Mouse (Mus musculus) midbrain, embryonic 11.5 days (tissue): ENCODE results near the gene Tspo. TPM values are rescaled to one million over a fixed set of nuclear protein-coding genes. Genes with fewer than 3 reads are reported as not detected.

Source experiments
- ATAC-seq: fragments of 200-750 bp; cut with Nextera tagmentation; 2 replicates; pipeline ENCODE4 v1.8.0; 2017; ENCODE audit warnings: moderate TSS enrichment, moderate library complexity; ENCODE audit not compliant: low FRiP score
- DNase-seq: peaks from one replicate; pipeline ENCODE4 v3.0.0; 2015; ENCODE audit warnings: low spot score; ENCODE audit errors: missing footprints
- H3K27ac ChIP-seq: fragments of 300-500 bp; sonication (generic); 2 replicates; pipeline ENCODE4 v1.5.1; 2014; ENCODE audit warnings: low read depth, low read length
- H3K27me3 ChIP-seq: fragments of 300-500 bp; sonication (generic); 2 replicates; pipeline ENCODE4 v1.6.1; 2014; ENCODE audit warnings: mild to moderate bottlenecking, low read length, moderate library complexity, mixed read lengths; ENCODE audit not compliant: control insufficient read depth, insufficient read depth
- H3K36me3 ChIP-seq: fragments of 300-500 bp; sonication (generic); 2 replicates; pipeline ENCODE4 v1.6.1; 2014; ENCODE audit warnings: mild to moderate bottlenecking, low read length, moderate library complexity, mixed read lengths; ENCODE audit not compliant: control insufficient read depth, insufficient read depth
- H3K4me1 ChIP-seq: fragments of 300-500 bp; sonication (generic); 2 replicates; pipeline ENCODE4 v1.6.1; 2014; ENCODE audit warnings: low read length; ENCODE audit not compliant: control insufficient read depth, insufficient read depth
- H3K4me2 ChIP-seq: fragments of 300-500 bp; sonication (generic); 2 replicates; pipeline ENCODE4 v1.6.1; 2014; ENCODE audit warnings: mild to moderate bottlenecking, moderate library complexity
- H3K4me3 ChIP-seq: fragments of 300-500 bp; sonication (generic); 2 replicates; pipeline ENCODE4 v1.5.1; 2014; ENCODE audit warnings: low read depth, low read length
- H3K9ac ChIP-seq: fragments of 300-500 bp; sonication (generic); 2 replicates; pipeline ENCODE4 v1.6.1; 2014; ENCODE audit warnings: low read length
- H3K9me3 ChIP-seq: fragments of 300-500 bp; sonication (generic); 2 replicates; pipeline ENCODE4 v1.6.1; 2016; ENCODE audit warnings: low read length; ENCODE audit not compliant: control insufficient read depth
- WGBS: fragments of 180-500 bp; shearing (Covaris S2); extraction: QIAGEN DNeasy Blood & Tissue Kit; methylation state at CpG from one replicate; pipeline ENCODE4 v1.1.7; 2014; 5-methylcytosine and 5-hydroxymethylcytosine counted together
- polyA plus RNA-seq: library from polyadenylated mRNA; unstranded; fragments of >200 nt; fragmentation: Nextera tagmentation; extraction: Ambion mirVana; gene quantifications from 2 replicates; pipeline ENCODE4 v1.2.1, GENCODE M21; 2014

Gene Tspo
- polyA plus RNA-seq, 1 experiment from 2014 or later = 27.8 TPM

DNA sequence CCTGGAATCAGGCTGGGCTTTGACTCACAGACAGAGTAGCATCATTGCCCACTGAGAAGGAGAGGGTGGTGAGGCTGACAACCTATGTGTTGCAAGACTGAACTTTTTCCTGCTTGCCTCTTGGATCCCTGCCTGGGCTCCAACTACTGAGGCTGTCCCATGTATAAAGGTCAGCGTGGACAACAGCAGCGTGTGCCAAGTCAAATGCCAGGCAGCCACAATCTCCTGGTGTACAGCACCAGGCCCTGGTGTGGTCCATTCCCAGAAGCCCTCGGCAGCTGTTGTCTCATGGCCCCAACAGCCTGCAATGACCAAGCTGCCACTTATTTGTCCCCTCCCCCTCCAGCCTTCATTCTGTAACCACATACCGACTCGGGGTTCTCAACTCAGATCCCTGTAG is 8.2 kb downstream of the Tspo start:
- DNase-seq = no peak
- 0 out of 2 replicates have a peak, but pooled peaks cover 10% of the 10 kb centered on the region for H3K36me3 ChIP-seq
- H3K27me3 ChIP-seq = no peaks in the 10 kb centered on the region; the same call in 1 of the 2 replicates
- H3K9ac ChIP-seq = no peak overlapping the region
- WGBS = 85% methylated on average over 5 of the region's 5 CpGs
- H3K9me3 ChIP-seq = no peaks in the 10 kb centered on the region
- H3K4me1 ChIP-seq = no peaks in the 10 kb centered on the region
- ATAC-seq = no peak
- H3K4me2 ChIP-seq = no peak overlapping the region
- H3K27ac ChIP-seq = no peak overlapping the region
- H3K4me3 ChIP-seq = no peak overlapping the region

DNA sequence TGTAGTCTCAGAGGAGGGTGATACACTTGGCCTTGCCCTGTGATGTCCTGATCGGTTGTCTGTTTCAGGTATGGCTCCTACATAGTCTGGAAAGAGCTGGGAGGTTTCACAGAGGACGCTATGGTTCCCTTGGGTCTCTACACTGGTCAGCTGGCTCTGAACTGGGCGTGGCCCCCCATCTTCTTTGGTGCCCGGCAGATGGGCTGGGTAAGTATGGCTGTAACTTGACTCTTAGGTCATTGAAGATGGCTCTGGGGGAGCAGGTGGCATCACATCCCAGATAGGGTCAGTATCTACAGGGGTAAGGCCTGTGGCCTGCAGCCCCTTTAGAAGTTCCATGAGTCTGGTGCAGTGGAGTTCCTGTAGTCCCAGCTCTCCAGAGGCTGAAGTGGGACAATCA is 8.7 kb downstream of the Tspo start:
- DNase-seq (no peak), ATAC-seq (no peak)
- Histone ChIP-seq H3K9ac (no peak overlapping the region), H3K4me3 (no peak overlapping the region), H3K4me1 (no peaks in the 10 kb centered on the region), H3K4me2 (no peak overlapping the region), H3K9me3 (no peaks in the 10 kb centered on the region), H3K36me3 (0 out of 2 replicates have a peak, but pooled peaks cover 10% of the 10 kb centered on the region), H3K27ac (no peak overlapping the region), H3K27me3 (no peaks in the 10 kb centered on the region; the same call in 1 of the 2 replicates)
- WGBS = 88% methylated on average over 4 of the region's 4 CpGs

DNA sequence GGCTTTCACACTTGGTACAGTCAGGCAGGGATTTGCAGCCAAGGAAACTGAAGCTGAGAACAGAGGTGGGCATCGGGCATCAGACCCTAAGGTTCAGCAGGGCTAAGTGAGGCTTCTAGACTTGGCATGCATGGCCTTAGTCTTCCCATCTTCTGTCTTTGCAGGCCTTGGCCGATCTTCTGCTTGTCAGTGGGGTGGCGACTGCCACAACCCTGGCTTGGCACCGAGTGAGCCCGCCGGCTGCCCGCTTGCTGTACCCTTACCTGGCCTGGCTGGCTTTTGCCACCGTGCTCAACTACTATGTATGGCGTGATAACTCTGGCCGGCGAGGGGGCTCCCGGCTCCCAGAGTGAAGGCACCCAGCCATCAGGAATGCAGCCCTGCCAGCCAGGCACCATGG is 10.2 kb downstream of the Tspo start:
- DNase-seq = no peak
- H3K4me1 ChIP-seq = no peaks in the 10 kb centered on the region
- no peak overlapping the region for H3K4me2 ChIP-seq
- WGBS = 97% methylated on average over 12 of the region's 12 CpGs
- no peak overlapping the region for H3K9ac ChIP-seq
- no peak overlapping the region for H3K4me3 ChIP-seq
- H3K36me3 ChIP-seq = peaks cover 17% of the 10 kb centered on the region
- no peaks in the 10 kb centered on the region for H3K27me3 ChIP-seq
- ATAC-seq = no peak
- H3K9me3 ChIP-seq = no peaks in the 10 kb centered on the region
- no peak overlapping the region for H3K27ac ChIP-seq

DNA sequence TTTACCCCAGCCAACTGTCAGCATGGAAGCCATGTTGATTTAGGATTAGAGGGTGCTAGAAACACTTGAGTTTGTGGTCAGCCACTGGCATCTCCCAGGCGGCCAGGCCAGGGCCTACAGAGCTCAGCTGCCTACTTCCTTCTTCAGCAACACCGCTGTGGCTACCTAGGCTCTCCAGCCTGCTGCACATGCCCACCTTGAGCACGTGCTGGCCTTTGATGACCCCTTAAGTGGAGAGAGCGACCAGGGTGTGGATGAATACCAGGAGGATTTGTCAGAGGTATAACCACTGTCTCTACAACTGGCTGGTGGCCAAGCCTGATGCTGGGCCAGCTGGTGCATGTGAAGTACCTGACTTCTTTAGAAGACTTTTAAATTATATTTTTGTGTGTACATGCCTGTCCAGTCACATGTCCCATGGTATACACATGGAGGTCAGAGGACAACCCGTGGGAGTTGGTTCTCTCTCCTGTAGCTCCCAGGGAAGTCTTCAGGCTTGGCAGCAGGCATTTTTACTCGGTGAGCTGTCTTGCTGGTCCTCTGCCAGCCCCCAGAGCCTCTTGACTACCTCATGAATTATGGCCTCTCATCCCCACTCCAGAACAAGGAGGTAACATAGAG is 11.4 kb downstream of the Tspo start:
- H3K36me3 ChIP-seq = peaks cover 22% of the 10 kb centered on the region
- no peak for DNase-seq
- WGBS = 94% methylated on average over 6 of the region's 6 CpGs
- no peaks in the 10 kb centered on the region for H3K4me1 ChIP-seq
- H3K4me2 ChIP-seq = no peak overlapping the region
- H3K9me3 ChIP-seq = no peaks in the 10 kb centered on the region
- no peak overlapping the region for H3K9ac ChIP-seq
- no peak for ATAC-seq
- H3K4me3 ChIP-seq = no peak overlapping the region
- H3K27ac ChIP-seq = no peak overlapping the region
- no peaks in the 10 kb centered on the region for H3K27me3 ChIP-seq

DNA sequence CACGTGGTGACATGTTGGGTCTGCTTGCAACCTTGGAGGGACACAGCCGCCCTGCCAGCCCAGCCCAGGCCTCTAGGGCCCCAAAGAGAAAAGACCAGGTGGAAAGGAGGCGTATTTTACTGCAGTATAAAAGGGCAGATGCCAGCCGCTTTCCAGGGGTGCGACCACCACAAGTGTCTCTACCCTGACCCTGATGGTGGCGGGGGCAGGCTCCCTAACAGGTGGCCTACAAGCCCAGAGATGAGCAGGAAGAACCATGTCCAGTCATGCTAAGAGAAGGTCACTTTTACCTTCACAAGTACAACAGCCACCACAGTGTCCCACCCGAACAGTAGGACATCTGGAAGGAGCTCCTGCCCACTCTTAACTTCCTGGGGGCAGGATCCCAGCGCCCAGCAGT is 12.2 kb downstream of the Tspo start:
- Histone ChIP-seq H3K27me3 (no peaks in the 10 kb centered on the region), H3K4me3 (no peak overlapping the region), H3K36me3 (peaks cover 29% of the 10 kb centered on the region), H3K4me2 (no peak overlapping the region), H3K4me1 (no peaks in the 10 kb centered on the region), H3K27ac (no peak overlapping the region), H3K9ac (no peak overlapping the region), H3K9me3 (no peaks in the 10 kb centered on the region)
- DNase-seq (no peak), ATAC-seq (no peak)
- 89% methylated on average over 8 of the region's 8 CpGs for WGBS

DNA sequence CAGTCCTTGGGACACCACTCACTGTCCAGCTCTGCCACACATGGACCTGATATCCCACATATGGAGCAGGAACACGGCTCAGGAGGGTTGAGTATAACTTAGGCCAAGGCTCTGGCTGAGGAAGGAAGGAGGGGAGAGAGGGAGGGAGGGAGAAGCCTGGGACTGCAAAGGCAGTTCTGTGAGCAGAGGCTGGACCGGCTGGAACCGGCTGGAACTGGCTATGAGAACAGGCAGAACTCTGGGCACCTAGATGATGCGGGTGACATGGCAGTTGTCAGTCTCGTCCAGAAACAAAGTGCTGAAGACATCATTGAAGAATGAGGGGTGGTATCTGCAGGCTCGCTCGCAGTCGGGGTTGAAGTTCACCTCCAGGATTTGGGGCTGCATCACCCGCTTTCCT is 13.3 kb downstream of the Tspo start:
- no peak for ATAC-seq
- no peak overlapping the region for H3K4me2 ChIP-seq
- no peak overlapping the region for H3K4me3 ChIP-seq
- H3K9ac ChIP-seq = no peak overlapping the region
- no peaks in the 10 kb centered on the region for H3K4me1 ChIP-seq
- no peak for DNase-seq
- H3K27ac ChIP-seq = no peak overlapping the region
- H3K36me3 ChIP-seq = peaks cover 36% of the 10 kb centered on the region
- no peaks in the 10 kb centered on the region for H3K9me3 ChIP-seq
- no peaks in the 10 kb centered on the region for H3K27me3 ChIP-seq
- WGBS = 94% methylated on average over 9 of the region's 9 CpGs

DNA sequence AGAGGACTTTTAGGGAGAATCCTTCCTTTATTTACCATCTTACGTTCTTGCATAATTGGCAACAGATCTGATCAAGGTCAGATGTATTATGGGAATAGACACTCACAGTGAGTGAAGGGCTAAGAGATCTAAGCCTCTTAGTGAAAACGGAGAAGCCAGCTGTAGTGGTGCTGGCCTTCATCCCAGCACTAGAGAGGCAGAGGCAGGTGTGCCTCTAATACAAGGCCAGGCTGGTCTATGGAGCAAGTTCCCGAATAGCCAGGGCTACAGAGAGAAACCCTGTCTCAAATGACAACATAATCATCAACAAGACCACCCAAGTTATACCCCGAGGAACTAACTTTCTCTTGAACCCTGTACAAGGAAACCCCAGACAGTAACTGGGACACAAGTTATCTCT is 19.5 kb downstream of the Tspo start:
- peaks cover 50% of the 10 kb centered on the region for H3K36me3 ChIP-seq
- H3K9me3 ChIP-seq = no peaks in the 10 kb centered on the region; the same call in 1 of the 2 replicates
- H3K4me3 ChIP-seq = no peak overlapping the region
- H3K4me1 ChIP-seq = no peaks in the 10 kb centered on the region
- H3K9ac ChIP-seq = no peak overlapping the region
- no peaks in the 10 kb centered on the region for H3K27me3 ChIP-seq
- DNase-seq (no peak), ATAC-seq (no peak)
- no peak overlapping the region for H3K27ac ChIP-seq
- 84% methylated on average over 4 of the region's 4 CpGs for WGBS
- H3K4me2 ChIP-seq = no peak overlapping the region

DNA sequence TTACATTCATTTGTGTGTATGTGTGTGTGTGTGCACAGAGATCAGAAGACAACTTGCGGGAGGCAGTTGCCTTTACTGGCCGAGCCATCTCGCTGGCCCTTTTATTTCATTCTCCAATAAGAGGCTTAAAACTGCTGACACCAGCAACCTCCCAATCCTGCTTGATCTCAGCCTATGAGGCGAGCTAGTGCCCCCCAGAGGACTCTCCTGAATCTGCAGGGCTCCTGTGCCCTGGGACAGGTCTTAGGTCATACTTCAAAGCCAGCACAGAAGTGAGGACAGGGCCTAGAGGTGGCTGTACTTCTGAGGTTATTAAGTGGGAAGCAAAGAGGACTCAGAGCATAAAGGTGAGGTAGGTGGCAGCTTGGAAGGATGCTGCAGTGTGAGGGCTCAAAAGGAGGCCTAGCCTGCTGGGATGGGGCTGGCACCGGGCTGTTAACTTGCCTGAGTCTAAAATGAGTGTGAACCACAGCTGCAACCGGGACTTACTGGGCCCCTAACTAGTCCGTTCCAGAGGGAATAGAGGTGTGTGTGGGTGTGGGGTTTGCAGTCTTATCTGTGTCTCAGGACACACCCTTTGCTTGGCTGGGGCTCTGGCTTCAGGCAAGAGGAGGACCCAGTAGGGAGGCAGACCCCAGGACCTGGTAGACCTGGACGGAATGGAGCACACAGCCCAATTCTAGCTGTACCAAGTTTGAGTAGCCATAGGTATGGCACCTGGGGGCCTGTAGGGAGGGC is 20.2 kb downstream of the Tspo start:
- no peaks in the 10 kb centered on the region for H3K4me1 ChIP-seq
- H3K4me2 ChIP-seq = no peak overlapping the region
- H3K4me3 ChIP-seq = no peak overlapping the region
- H3K27me3 ChIP-seq = no peaks in the 10 kb centered on the region
- WGBS = 67% methylated on average over 8 of the region's 8 CpGs
- DNase-seq (peak; percentile 92), ATAC-seq (no peak)
- H3K9ac ChIP-seq = no peak overlapping the region
- no peak overlapping the region for H3K27ac ChIP-seq
- no peaks in the 10 kb centered on the region; the same call in 1 of the 2 replicates for H3K9me3 ChIP-seq
- H3K36me3 ChIP-seq = peaks cover 48% of the 10 kb centered on the region

DNA sequence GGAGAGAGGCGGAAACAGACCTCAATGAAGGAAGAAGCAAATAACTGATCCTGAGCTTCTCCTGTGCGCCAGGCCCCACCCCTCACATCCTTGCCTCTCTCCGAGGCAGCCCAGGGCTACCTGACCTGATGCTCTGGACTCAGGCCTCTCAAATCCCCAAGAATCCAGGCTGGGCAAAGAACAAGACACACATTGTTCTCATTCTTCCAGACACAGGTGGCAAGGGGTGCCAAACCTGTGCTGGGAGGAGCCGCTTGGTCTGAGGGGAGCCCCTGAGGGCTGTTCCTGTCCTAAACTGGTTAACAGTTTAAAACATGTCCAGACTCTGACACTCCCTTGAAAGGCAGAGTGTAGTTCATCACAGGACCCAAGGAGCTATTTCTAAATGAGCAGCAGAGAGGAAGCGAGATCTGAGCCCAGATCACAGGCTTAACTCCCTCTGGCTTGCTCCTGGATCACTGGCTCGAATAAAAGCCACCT is 21.4 kb downstream of the Tspo start:
- Histone ChIP-seq H3K4me3 (no peak overlapping the region), H3K4me1 (no peaks in the 10 kb centered on the region), H3K9ac (no peak overlapping the region), H3K27ac (no peak overlapping the region), H3K36me3 (peaks cover 44% of the 10 kb centered on the region), H3K9me3 (no peaks in the 10 kb centered on the region; the same call in 1 of the 2 replicates), H3K4me2 (no peak overlapping the region), H3K27me3 (no peaks in the 10 kb centered on the region)
- WGBS = 94% methylated on average over 6 of the region's 6 CpGs
- no peak for DNase-seq
- ATAC-seq = no peak
